Mouse (Mus musculus): ENCODE data around the gene Timp4. TPM values are rescaled to one million over a fixed set of nuclear protein-coding genes. Genes with fewer than 3 reads are reported as not detected.

Timp4 gene
- total and polyA plus RNA-seq, 3 experiments: not detected

- Histone ChIP-seq H3K9ac (ENCODE audit: control insufficient read depth, low read depth, low read length, poor library complexity, severe bottlenecking) (no peak overlapping the region), H3K27ac (ENCODE audit: control insufficient read depth, low read depth, low read length) (no peak overlapping the region), H3K4me1 (ENCODE audit: control insufficient read depth in 1 of 2, insufficient read depth in 2 of 2, low read length in 2 of 2) (no peaks in the 10 kb centered on the region), H3K9me3 (replicated peaks; ENCODE audit: insufficient read depth, low read length) (no peaks in the 10 kb centered on the region), H3K36me3 (ENCODE audit: control insufficient read depth in 1 of 2, insufficient read depth in 2 of 2, low read length in 2 of 2) (no peaks in the 10 kb centered on the region), H3K79me2 (ENCODE audit: control insufficient read depth, insufficient read depth, low read length, poor library complexity) (no peaks in the 10 kb centered on the region), H3K4me3 (ENCODE audit: control insufficient read depth in 1 of 2, insufficient read depth in 1 of 2, low read depth in 2 of 2, low read length in 2 of 2) (no peak overlapping the region), H3K27me3 (ENCODE audit: control insufficient read depth in 1 of 2, insufficient read depth in 2 of 2, low read length in 2 of 2) (no peaks in the 10 kb centered on the region; a peak in 2 of 4 replicates)
- DNase-seq (ENCODE audit: low read depth, low spot score): no peak
- no peak for TF ChIP-seq CTCF (IDR thresholded peaks at IDR 0.05 in 2 of 3, conservative IDR thresholded peaks at IDR 0.05 in 1 of 3; ENCODE audit: control insufficient read depth in 1 of 3, insufficient read depth in 1 of 3, low read depth in 2 of 3, low read length in 3 of 3, poor library complexity in 1 of 3, severe bottlenecking in 1 of 3)
- TF ChIP-seq MEF2A (IDR thresholded peaks at IDR 0.05; ENCODE audit: extremely low read depth, insufficient replicate concordance, low read depth, low read length, poor library complexity, severe bottlenecking): no peak
- no peak for TF ChIP-seq MXI1 (IDR thresholded peaks at IDR 0.05; ENCODE audit: low read depth, low read length)
- no peak for TF ChIP-seq GABPA (IDR thresholded peaks at IDR 0.05; ENCODE audit: low read depth, low read length)
- TF ChIP-seq POLR2AphosphoS2 (IDR thresholded peaks at IDR 0.05; ENCODE audit: low read length): no peak
These were observed 19.9 kb upstream of the Timp4 start for GRCm38 (mm10) chr6:115271866-115272271.

GRCm38 (mm10) chr6:115271326-115271725 lies 19.3 kb upstream of the Timp4 start:
- Histone ChIP-seq H3K79me2 (ENCODE audit: control insufficient read depth, insufficient read depth, low read length, poor library complexity) (no peaks in the 10 kb centered on the region), H3K27ac (ENCODE audit: control insufficient read depth, low read depth, low read length) (no peak overlapping the region), H3K36me3 (ENCODE audit: control insufficient read depth in 1 of 2, insufficient read depth in 2 of 2, low read length in 2 of 2) (no peaks in the 10 kb centered on the region), H3K4me1 (ENCODE audit: control insufficient read depth in 1 of 2, insufficient read depth in 2 of 2, low read length in 2 of 2) (no peaks in the 10 kb centered on the region), H3K4me3 (ENCODE audit: control insufficient read depth in 1 of 2, insufficient read depth in 1 of 2, low read depth in 2 of 2, low read length in 2 of 2) (no peak overlapping the region), H3K9me3 (replicated peaks; ENCODE audit: insufficient read depth, low read length) (no peaks in the 10 kb centered on the region), H3K9ac (ENCODE audit: control insufficient read depth, low read depth, low read length, poor library complexity, severe bottlenecking) (no peak overlapping the region), H3K27me3 (ENCODE audit: control insufficient read depth in 1 of 2, insufficient read depth in 2 of 2, low read length in 2 of 2) (no peaks in the 10 kb centered on the region; a peak in 2 of 4 replicates)
- TF ChIP-seq CHD1 (IDR thresholded peaks at IDR 0.05; ENCODE audit: low read depth, low read length) (no peak), POLR2AphosphoS5 (IDR thresholded peaks at IDR 0.05; ENCODE audit: borderline replicate concordance, low read depth, low read length) (no peak), MYC (IDR thresholded peaks at IDR 0.05; ENCODE audit: low read depth, low read length) (no peak), ZNF384 (IDR thresholded peaks at IDR 0.05; ENCODE audit: low read depth, low read length) (no peak), RCOR1 (IDR thresholded peaks at IDR 0.05; ENCODE audit: low read depth, low read length) (no peak), MEF2A (IDR thresholded peaks at IDR 0.05; ENCODE audit: extremely low read depth, insufficient replicate concordance, low read depth, low read length, poor library complexity, severe bottlenecking) (no peak), MAFK (IDR thresholded peaks at IDR 0.05; ENCODE audit: borderline replicate concordance, low read depth, low read length) (no peak), EP300 (IDR thresholded peaks at IDR 0.05; ENCODE audit: low read depth in 1 of 2, low read length in 2 of 2) (no peak), SMC3 (IDR thresholded peaks at IDR 0.05; ENCODE audit: low read depth, low read length) (no peak), MYB (IDR thresholded peaks at IDR 0.05; ENCODE audit: low read depth, low read length) (no peak), MXI1 (IDR thresholded peaks at IDR 0.05; ENCODE audit: low read depth, low read length) (no peak), ZKSCAN1 (IDR thresholded peaks at IDR 0.05; ENCODE audit: low read depth, low read length) (no peak), CHD2 (IDR thresholded peaks at IDR 0.05; ENCODE audit: low read length) (no peak), ETS1 (IDR thresholded peaks at IDR 0.05; ENCODE audit: low read depth, low read length) (no peak), POLR2A (IDR thresholded peaks at IDR 0.05; ENCODE audit: control insufficient read depth in 1 of 2, insufficient read depth in 1 of 2, low read depth in 1 of 2, low read length in 2 of 2, poor library complexity in 1 of 2) (no peak), NRF1 (IDR thresholded peaks at IDR 0.05; ENCODE audit: insufficient read depth, low read depth, low read length, poor library complexity, severe bottlenecking) (no peak), TCF12 (IDR thresholded peaks at IDR 0.05; ENCODE audit: low read depth, low read length) (no peak), BHLHE40 (IDR thresholded peaks at IDR 0.05; ENCODE audit: borderline replicate concordance, low read depth, low read length) (no peak)
- DNase-seq (ENCODE audit: low read depth, low spot score): no peak

Data from MEL (cell line).